Mouse (Mus musculus): ENCODE results near the gene Tubg1.

DNA sequence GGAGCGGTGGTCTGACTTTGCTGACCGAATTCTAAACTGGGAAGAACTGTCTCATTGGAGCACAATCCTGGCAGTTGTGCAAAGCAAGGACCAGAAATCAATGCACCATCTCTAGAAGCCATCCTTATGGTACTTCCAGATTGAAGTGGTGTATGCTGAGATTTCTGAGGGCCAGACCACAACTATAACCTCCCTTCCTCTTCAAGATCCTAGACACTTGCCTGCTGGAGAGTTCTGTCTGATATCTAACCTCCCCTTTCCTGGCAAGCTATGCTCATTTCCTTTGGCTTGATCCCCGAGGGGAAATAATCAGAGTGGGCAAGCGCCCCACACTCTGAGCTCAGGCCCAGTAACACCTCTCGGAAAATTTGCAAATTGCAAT is 52.7 kb downstream of the Tubg1 start:
- TF ChIP-seq CTCF (conservative IDR thresholded peaks at IDR 0.05; ENCODE audit: insufficient read depth, insufficient read length, low read depth, low read length) = no peak
- no peak for TF ChIP-seq POLR2A (IDR thresholded peaks at IDR 0.05; ENCODE audit: low read depth, low read length)
